Comparison of ENCODE assay signal across 7 mouse cellular contexts in the genomic region with DNA sequence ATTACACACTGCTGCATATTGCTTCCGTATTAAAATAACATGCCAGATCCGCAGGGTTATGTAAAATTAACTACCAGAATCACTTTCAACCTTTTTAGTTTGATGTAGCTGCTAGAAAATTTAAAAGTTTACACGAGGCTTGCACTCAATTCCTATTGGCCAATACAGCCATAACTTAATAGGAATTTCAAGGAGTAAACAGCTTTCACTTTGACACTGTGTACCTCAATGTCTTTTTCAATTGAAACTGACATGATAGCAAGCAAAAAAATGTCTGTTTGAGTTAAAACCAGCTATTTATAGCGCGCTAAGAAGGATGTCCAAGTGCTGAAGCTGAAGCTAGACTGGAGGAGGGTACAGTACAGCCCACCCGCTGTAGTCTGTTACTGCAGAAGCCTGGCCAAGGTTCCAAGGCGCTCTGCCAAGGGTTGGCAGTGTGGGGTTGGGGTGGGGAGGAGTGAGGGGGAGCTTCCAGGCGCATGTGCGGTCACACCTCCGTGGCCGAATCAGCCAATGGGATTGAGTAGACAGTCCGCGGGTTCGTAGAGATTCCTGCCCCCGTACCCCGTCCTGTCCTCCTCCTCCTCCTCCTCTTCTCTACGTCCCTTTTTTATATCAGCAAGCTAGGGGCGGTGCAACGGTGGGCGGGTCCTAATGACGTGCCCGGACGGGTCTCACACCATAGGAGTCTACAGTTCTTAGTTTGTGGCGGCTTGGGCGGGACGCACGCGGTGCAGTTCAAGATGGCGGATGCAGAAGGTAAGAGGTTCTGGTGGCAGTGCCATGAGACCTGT. TPM values are rescaled to one million over a fixed set of nuclear protein-coding genes. Genes with fewer than 3 reads are reported as not detected.
DNase-seq lines count a peak whose midpoint lies in the region; ATAC-seq lines count a peak whose summit lies in the region.

A gene (plus strand): TSS at position 486 of the 794 bp plus-strand sequence.

- H3K9ac ChIP-seq in intestine, embryonic 15.5 days, result peak within 1 kb of the TSS; percentile 50

- H3K4me2 ChIP-seq in intestine, embryonic 15.5 days (replicated peaks), result peak within 1 kb of the TSS; percentile 55

- peak; percentile 95 for DNase-seq in adrenal gland, adult 2 months
- DNase-seq in embryo, embryonic 11.5 days (ENCODE audit: low read depth, low spot score), result peak; percentile 78
- peak; percentile 84 to 90 for DNase-seq in gastrocnemius, postnatal 36 days
- peak; percentile 78 to 94 for DNase-seq in left cerebral cortex, postnatal 25 days (ENCODE audit: low spot score in 2 of 2)
- DNase-seq in midbrain, embryonic 10.5 days (ENCODE audit: low spot score), result peak; percentile 89
- DNase-seq in right cerebral cortex, postnatal 4 days, result peak; percentile 86

- no peaks in the 10 kb centered on the region for H3K36me3 ChIP-seq in intestine, embryonic 15.5 days
- H3K36me3 ChIP-seq in midbrain, embryonic 10.5 days, result peaks cover 25% of the 10 kb centered on the region

- no peaks in the 10 kb centered on the region for H3K9me3 ChIP-seq in intestine, embryonic 15.5 days
- H3K9me3 ChIP-seq in midbrain, embryonic 10.5 days (replicated peaks), result no peaks in the 10 kb centered on the region

- H3K4me1 ChIP-seq in intestine, embryonic 15.5 days (replicated peaks), result no peaks in the 10 kb centered on the region
- peaks cover 6% of the 10 kb centered on the region; the same call in 1 of the 2 replicates for H3K4me1 ChIP-seq in midbrain, embryonic 10.5 days

- 20% methylated on average over 29 of the region's 29 CpGs for WGBS in intestine, embryonic 15.5 days
- 21% methylated on average over 24 of the region's 29 CpGs for WGBS in midbrain, embryonic 10.5 days

- intact Hi-C loops in gastrocnemius, postnatal 36 days (cut with DNase I), result no loop called here
- intact Hi-C loops in left cerebral cortex, postnatal 25 days (cut with DNase I), result no loop called here

- H3K27ac ChIP-seq in intestine, embryonic 15.5 days, result peak within 1 kb of the TSS; percentile 66
- H3K27ac ChIP-seq in midbrain, embryonic 10.5 days (replicated peaks), result peak within 1 kb of the TSS; percentile 89

- peak; percentile 100 for ATAC-seq in intestine, embryonic 15.5 days

- H3K27me3 ChIP-seq in intestine, embryonic 15.5 days (replicated peaks), result no peaks in the 10 kb centered on the region
- H3K27me3 ChIP-seq in midbrain, embryonic 10.5 days (ENCODE audit: low read depth, poor library complexity, severe bottlenecking), result no peaks in the 10 kb centered on the region

- H3K4me3 ChIP-seq in intestine, embryonic 15.5 days (replicated peaks), result peak within 1 kb of the TSS; percentile 48
- peak within 1 kb of the TSS; percentile 64 for H3K4me3 ChIP-seq in midbrain, embryonic 10.5 days

RNA-seq across cellular contexts. Expression of the gene that starts here (rescaled TPM):
- total RNA-seq in adrenal gland, adult 2 months (2021), result 10 to 100 TPM; 43.3 to 44.2 TPM
- 3.2 and 4.9 TPM in 2 replicates for polyA plus RNA-seq in adrenal gland, adult 2 months (2012; rRNA removed)
- 10 to 100 TPM; 25.5 to 29.2 TPM for total RNA-seq in gastrocnemius, postnatal 36 days (2021)
- polyA plus RNA-seq in intestine, embryonic 15.5 days (2015; fragmentation: Nextera tagmentation; extraction: Ambion mirVana), result 134 and 158 TPM in 2 replicates
- 10 to 100 TPM; 29.6 to 30.3 TPM for total RNA-seq in left cerebral cortex, postnatal 25 days (2021)
- polyA plus RNA-seq in midbrain, embryonic 10.5 days (2016; fragmentation: Nextera tagmentation; extraction: Ambion mirVana), result 207 and 233 TPM in 2 replicates

Comparison
In these comparisons a context has a peak if more than half of its experiments do, and no peak if none do; other contexts are left out.
1. Peak in every context shown above with its lines: DNase-seq, ATAC-seq, H3K4me3 ChIP-seq and H3K27ac ChIP-seq.
2. RNA of the gene that starts here (polyA plus RNA-seq): 207 to 233 TPM in midbrain, embryonic 10.5 days and 134 to 158 TPM in intestine, embryonic 15.5 days; 3.2 to 4.9 TPM in adrenal gland, adult 2 months; every median in the first group is over 10 times any median in the second.